Mouse (Mus musculus) heart, adult 8-10 months (tissue): ENCODE measurements around the gene Tmem126b. TPM values are rescaled to one million over a fixed set of nuclear protein-coding genes. Genes with fewer than 3 reads are reported as not detected.
A peak's percentile ranks its signal among the peaks of the same experiment; 100 is the strongest.

Experiments
- DNase-seq: peaks from one replicate; pipeline ENCODE4 v3.0.0; 2022; ENCODE audit warnings: low spot score
- total RNA-seq, 4 experiments: library from RNA; stranded (reverse); gene quantifications; 2 replicates each; pipeline ENCODE4 v1.2.4; 2022

The Tmem126b gene
- total RNA-seq, result 10 to 100 TPM; 27.2 to 27.8 (median 27.7) TPM

DNA sequence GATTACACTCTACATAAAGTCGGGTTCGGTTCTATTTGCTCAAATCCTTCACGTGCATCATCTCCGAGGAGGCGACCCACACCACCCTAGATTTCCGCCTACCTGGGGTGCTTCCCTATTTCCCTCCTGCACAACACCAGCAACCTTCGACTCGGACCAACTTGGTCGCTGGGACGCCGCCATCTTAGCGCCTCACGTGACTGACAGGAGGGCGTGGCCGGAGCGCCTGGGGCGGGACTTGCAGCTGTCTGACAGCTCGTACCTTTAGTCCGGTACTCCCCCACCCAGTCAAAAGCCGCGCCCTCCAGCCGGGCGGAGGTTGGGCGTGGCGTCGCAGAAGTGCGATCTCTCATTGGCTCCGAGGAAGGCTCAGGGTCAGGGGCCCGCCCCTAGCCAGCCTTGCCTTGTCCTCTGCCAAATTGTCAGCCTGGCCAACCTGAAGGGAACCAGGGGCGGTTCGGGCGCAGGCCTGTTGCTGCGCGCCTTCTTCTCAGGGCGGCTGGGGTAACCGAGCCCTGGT lies at the start of gene Tmem126b:
TSS of gene Tmem126b (minus strand) at position 209 of the 520 bp plus-strand sequence.
- DNase-seq, result peak; percentile 100

DNA sequence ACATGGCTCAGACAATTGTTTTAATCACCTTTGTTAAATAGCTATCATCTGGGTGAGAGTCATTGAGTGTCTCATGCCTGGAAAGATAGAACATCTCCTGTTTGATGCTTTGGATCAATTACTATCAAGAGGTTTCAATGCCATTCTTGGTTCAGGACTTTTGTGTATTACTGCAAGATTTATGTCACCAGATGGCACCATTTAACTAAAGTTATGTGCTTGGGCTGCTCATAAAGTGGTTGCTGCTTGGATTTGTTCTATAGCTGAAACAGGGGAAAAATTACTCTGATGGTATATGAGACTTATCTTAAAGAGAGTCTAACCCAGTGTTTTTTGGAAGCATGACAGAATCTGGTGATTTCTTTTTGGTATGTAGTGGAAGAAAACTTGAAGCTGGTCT lies 36.5 kb upstream of the Tmem126b start:
- peak; percentile 6 for DNase-seq

- no peak for DNase-seq
These were observed 32.3 kb upstream of the Tmem126b start for GRCm38 (mm10) chr7:90508124-90508523.

DNA sequence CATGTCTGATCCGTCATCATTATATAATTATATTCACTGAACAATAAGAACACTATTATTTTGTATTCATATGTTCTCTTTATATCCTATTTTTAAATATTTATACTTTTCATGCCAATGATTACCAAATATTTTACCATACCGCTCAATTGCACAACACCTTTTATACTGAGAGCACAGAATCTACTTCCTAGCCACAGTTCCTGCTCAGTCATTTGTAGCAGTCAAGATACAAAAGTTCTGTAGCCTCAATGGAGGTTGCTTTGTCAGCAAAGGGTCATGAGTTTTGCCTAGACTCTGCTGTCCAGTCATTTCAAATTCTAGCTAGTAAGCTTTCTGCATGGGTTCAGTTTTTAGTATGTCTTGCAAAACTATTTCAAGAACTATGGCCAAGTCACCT lies 6.8 kb upstream of the Tmem126b start:
- DNase-seq, result no peak

DNA sequence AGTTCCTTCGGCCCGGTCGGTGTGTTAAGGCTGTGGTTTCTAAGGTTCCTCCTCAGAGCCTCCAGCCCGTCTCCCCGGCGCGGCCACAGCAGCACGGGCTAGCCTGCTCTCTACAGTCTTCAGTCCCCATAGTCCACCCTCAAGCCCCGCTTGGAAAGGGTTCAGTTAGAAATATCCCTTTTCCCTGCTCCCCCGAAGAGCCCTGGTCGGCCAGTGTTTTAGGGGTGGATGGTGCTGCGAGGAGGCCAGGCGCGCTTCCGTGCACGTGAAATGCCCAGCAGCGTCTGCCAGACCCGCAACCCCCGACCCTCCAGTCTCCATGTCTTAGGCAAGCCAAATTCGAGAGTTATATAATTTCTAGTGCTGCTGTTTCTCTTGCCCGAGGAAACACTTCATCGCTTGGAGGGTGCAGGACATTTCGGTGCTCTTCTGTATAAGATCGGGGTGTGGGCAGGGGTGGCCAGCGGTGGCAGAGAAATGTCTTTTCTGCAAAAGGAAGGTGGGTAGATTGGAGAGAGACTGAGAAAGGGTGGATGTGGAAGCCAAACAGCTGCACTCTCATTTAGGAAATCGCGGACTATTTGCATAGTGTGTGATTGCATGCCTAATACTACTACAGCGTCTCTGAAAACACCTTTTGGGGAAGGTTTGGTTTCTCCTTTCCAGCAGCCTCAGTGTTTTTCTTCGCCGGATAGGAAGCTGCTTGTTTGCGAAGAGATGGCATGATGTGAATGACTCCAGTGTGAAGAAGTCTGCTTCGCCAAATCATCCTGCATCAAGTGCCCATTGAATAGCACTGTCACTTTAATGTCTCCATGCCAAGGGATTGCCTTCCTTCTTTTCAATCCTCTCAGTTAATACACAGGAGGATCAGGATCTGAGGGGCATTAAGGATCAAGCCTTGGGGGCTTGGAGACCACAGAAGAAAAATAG lies 778 bp upstream of the Tmem126b start, which contains the start of gene Dlg2:
TSS of gene Dlg2 (plus strand) at position 360 of the 933 bp plus-strand sequence.
- peak; percentile 9 for DNase-seq

DNA sequence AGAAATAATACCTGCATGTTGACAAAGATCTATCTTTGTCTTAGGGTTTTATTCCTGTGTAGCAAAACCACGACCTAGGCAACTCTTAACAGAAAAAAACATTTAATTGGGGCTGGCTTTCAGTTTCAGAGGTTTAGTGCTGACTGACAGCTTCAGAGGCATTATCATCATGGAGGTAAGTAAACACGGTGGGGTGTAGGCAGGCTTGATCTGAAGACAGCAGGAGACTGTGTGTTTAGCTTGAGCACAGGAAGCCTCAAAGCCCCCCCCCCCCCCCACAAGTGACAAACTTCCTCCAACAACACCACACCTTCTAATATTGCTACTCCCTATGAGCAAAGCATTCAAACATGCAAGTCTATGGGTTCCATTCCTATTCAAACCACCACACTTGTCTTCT lies 2.3 kb downstream of the Tmem126b start:
- no peak for DNase-seq

GRCm38 (mm10) chr7:90461441-90461840 lies 14.4 kb downstream of the Tmem126b start:
- no peak for DNase-seq

GRCm38 (mm10) chr7:90460930-90461329 lies 14.9 kb downstream of the Tmem126b start:
- peak; percentile 12 for DNase-seq

- no peak for DNase-seq
These were observed 15.5 kb downstream of the Tmem126b start for GRCm38 (mm10) chr7:90460330-90460729.

DNA sequence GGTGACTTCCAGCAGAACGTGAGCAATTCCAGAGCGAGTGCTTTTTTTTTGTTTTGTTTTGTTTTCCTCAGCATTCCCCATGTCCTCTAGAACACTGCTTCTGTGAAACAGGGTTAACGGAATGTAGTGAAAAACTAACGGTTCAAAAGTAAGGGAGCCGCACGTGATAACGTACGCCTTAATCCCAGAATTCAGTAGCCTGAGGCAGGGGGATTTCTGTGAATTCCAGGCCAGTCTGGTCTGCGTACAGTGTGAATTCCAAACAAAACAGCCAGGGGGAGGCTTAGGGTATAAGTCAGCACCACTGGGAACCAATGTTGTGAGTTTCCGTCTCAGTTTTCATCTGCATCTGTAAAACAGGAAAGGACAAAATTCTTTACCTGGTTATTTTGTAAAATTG lies 18.3 kb downstream of the Tmem126b start:
- DNase-seq, result peak; percentile 13

- DNase-seq, result peak; percentile 90
These were observed 18.8 kb downstream of the Tmem126b start, which contains the start of gene Tmem126a for GRCm38 (mm10) chr7:90456845-90457468. Tmem126a (minus strand) TSS chr7:90457229.

DNA sequence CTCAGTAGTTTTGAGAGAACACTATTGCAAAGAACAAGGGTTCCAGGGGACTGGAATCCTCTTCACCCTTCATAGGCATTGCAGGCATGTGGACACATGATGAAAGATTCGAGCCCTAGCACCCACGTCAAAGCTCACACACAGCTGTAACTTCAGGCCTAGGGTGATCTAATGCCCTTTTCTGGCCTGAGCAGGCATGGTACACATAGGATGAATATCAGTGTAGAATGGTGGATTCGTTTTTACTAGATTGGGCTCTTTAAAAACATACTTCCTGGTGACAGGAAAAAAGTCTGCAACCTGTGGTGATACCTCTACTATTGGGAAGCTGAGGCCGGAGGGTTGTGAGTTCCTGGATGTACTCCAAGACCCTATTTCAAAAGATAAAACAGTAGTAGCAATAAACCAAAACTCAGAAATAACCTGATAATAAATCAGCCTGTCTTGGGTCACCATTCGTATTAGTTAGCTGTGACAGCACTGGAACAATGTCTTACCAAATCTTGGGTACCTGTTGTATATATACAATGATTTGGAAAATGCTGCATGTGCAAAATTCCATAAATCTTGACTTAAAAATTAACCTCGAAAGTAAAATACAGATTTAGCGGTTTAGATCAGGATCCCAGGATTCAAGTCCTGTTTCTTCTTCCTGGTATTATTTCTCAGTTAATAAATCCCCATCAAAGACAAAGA lies 19.5 kb downstream of the Tmem126b start:
- DNase-seq, result no peak

DNA sequence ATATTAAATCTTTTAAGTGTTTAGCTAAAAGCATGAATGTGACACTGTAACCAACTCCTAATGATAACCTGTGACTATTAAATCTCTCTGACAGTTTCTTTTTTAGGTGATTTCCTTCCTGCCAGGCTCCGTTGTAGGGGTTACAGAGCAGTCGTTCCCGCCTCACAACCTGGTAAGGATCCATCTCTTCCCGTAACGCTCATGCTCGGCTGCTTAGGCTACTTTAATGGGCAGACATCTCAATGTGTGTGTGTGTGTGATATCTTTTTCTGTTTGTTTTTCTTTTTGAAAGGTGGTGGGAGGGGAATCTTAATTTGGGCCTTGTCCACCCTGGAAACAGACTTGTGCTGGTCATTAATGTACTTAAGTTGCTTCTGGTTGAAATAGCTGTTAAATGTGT lies 31.6 kb downstream of the Tmem126b start:
- DNase-seq, result no peak

- DNase-seq, result peak; percentile 41
These were observed 32.4 kb downstream of the Tmem126b start for GRCm38 (mm10) chr7:90443101-90444091.

DNA sequence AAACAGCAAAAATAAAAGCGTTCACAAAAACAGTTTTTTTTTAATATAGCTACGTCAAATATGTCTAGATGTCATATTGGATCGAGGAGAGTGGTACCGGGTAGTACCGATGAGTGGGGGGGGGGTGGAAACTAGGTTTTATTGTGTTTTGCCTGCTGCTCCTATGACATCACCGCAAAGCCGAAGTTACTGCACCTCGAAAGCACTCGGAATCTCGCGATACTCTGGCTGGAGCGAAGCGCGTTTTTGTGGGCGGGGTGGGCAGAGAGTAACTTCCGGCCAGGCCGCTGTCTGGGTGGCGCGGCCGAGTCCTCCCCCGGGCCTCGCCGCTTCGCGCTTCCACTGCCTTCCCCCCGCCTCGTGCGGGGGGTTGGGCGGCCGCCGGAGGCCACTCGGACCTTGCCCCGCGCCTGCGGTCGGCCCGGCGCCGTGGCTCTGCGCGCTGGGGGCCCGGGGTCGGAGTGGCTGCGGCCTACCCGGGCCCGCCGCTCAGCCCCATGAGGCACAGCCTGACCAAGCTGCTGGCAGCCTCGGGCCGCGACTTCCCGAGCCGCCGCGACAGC lies 33.2 kb downstream of the Tmem126b start, which contains the start of gene Crebzf:
TSS of gene Crebzf (plus strand) at position 212 of the 563 bp plus-strand sequence.
- peak; percentile 95 for DNase-seq

GRCm38 (mm10) chr7:90442070-90442469 lies 33.7 kb downstream of the Tmem126b start:
- no peak for DNase-seq

DNA sequence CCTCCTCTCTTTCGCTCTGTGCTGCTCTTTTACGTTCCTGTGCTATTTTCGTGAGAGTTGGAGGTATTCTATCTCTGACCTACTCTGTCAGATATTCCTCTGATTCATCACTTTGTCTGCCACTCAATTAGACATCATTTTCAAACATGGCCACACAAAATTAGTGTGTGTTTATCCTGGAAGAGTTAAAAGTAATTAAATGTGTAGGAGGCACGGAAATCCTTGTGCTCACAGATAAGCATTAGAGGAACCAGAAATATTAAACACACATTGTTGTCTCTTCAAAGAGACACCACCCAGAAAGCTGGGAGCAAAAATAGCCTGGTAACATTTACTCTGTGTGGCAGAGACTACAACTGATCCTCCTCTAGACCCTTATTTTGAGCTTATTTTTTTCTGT lies 35.8 kb downstream of the Tmem126b start:
- no peak for DNase-seq

GRCm38 (mm10) chr7:90432221-90432620 lies 43.6 kb downstream of the Tmem126b start:
- DNase-seq, result no peak

DNA sequence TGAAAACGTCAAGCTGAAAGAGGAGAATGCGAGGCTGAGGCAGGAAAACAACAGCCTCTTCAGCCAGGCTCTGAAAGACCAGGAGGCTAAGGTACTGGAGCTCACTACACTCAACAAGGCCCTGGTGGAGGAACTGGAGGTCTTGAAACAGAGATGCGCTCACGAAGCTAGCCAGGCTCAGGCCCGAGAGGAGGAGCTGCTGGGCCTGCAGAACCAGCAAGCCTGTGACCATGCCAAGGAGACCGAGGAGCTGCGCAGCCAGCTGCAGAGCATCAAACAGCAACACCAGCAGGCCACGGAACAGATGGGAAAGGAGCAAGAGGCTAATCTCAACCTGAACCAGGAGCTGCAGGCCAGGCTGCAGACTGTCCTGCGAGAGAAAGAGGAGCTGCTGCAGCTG lies 48.8 kb downstream of the Tmem126b start:
- peak; percentile 11 for DNase-seq
